Mouse (Mus musculus) heart, adult 2 months (tissue): ENCODE measurements around the gene Ak4. TPM values are rescaled to one million over a fixed set of nuclear protein-coding genes. Genes with fewer than 3 reads are reported as not detected.

Experiments
- DNase-seq, 2 experiments: peaks; one replicate each; pipeline ENCODE4 v3.0.0; 2021
- H3K27ac ChIP-seq: fragments of 200-600 bp; 2 replicates; pipeline ENCODE4 v1.8.1; 2022
- H3K27me3 ChIP-seq: fragments of 200-500 bp; 2 replicates; pipeline ENCODE4 v1.6.1; 2012; ENCODE audit warnings: mild to moderate bottlenecking, low read length, inconsistent platforms, mixed read lengths; ENCODE audit not compliant: control insufficient read depth, insufficient read depth
- H3K36me3 ChIP-seq: fragments of 200-500 bp; 2 replicates; pipeline ENCODE4 v1.6.1; 2012; ENCODE audit warnings: low read length, inconsistent platforms; ENCODE audit not compliant: control insufficient read depth, insufficient read depth
- H3K4me1 ChIP-seq: fragments of 200-500 bp; 2 replicates; pipeline ENCODE4 v1.6.1; 2011; ENCODE audit warnings: low read length; ENCODE audit not compliant: control insufficient read depth, insufficient read depth
- H3K4me3 ChIP-seq: fragments of 200-600 bp; 2 replicates; pipeline ENCODE4 v1.8.1; 2022
- H3K79me2 ChIP-seq: fragments of 200-500 bp; replicated peaks from 2 replicates; pipeline ENCODE4 v1.6.1; 2012; ENCODE audit warnings: mild to moderate bottlenecking, inconsistent platforms, low read length, moderate library complexity, mixed read lengths; ENCODE audit not compliant: control insufficient read depth, insufficient read depth
- H3K9ac ChIP-seq: fragments of 200-500 bp; 2 replicates; pipeline ENCODE4 v1.6.1; 2012; ENCODE audit warnings: low read depth, mild to moderate bottlenecking, control low read depth, inconsistent platforms, low read length, mixed read lengths
- CTCF ChIP-seq: fragments of 200-600 bp; IDR thresholded peaks from 2 replicates; pipeline ENCODE4 v1.8.1; 2022; ENCODE audit warnings: antibody characterized with exemption, mild to moderate bottlenecking, moderate library complexity
- EP300 ChIP-seq: fragments of 200-500 bp; IDR thresholded peaks from 2 replicates; pipeline ENCODE4 v1.6.1; 2011; ENCODE audit warnings: low read depth, low read length, control low read depth; ENCODE audit not compliant: insufficient read depth
- POLR2A ChIP-seq: fragments of 200-500 bp; IDR thresholded peaks from 2 replicates; pipeline ENCODE4 v1.6.1; 2011; ENCODE audit warnings: mild to moderate bottlenecking, low read depth, low read length, control low read depth; ENCODE audit not compliant: insufficient read depth
- WGBS: fragments of 180-500 bp; shearing (Covaris S2); methylation state at CpG from one replicate; pipeline ENCODE4 v1.1.7; 2018; 5-methylcytosine and 5-hydroxymethylcytosine counted together
- intact Hi-C: fragments of 180-260 bp; cut with DNase I; formaldehyde crosslinking; loops from one replicate; pipeline ENCODE4 v1.15.1; 2025
- polyA plus RNA-seq: library from polyadenylated mRNA; depleted of rRNA; stranded (reverse); fragments of >200 nt; gene quantifications from 2 replicates; pipeline ENCODE4 v1.2.3, GENCODE M21; 2012
- total RNA-seq, 2 experiments: library from RNA; stranded (reverse); gene quantifications; 2 replicates each; pipeline ENCODE4 v1.2.3; 2021

The Ak4 gene
- total and polyA plus RNA-seq, 3 experiments, result 11.1 to 32.0 (median 31.8) TPM

- Histone ChIP-seq H3K79me2 (no peaks in the 10 kb centered on the region), H3K4me3 (no peak overlapping the region), H3K36me3 (no peaks in the 10 kb centered on the region), H3K9ac (no peak overlapping the region), H3K4me1 (no peaks in the 10 kb centered on the region), H3K27me3 (no peaks in the 10 kb centered on the region), H3K27ac (no peak overlapping the region)
- TF ChIP-seq EP300 (no peak), CTCF (peak; percentile 86)
- intact Hi-C loops, result loop anchor here (2.0 to 10.0 kb wide), 3 partner anchors 66 to 294 kb away; no protein-coding TSS in a partner anchor
- peak; percentile 36 to 44 for DNase-seq
- WGBS, result 18% methylated on average over 2 of the region's 2 CpGs
Observed at GRCm38 (mm10) chr4:101458341-101458740, 39.3 kb downstream of the Ak4 start.

GRCm38 (mm10) chr4:101459358-101459757 is 40.3 kb downstream of the Ak4 start:
- no peak overlapping the region for H3K27ac ChIP-seq
- no peaks in the 10 kb centered on the region for H3K79me2 ChIP-seq
- intact Hi-C loops, result loop anchor here (2.0 to 10.0 kb wide), 3 partner anchors 67 to 295 kb away; no protein-coding TSS in a partner anchor
- H3K36me3 ChIP-seq, result no peaks in the 10 kb centered on the region
- H3K27me3 ChIP-seq, result no peaks in the 10 kb centered on the region
- no peaks in the 10 kb centered on the region for H3K4me1 ChIP-seq
- no peak overlapping the region for H3K9ac ChIP-seq
- no peak overlapping the region for H3K4me3 ChIP-seq
- WGBS, result 91% methylated on average over 4 of the region's 4 CpGs
- no peak for TF ChIP-seq CTCF
- TF ChIP-seq EP300, result no peak
- no peak for TF ChIP-seq POLR2A
- DNase-seq, result no peak

- WGBS, result 88% methylated on average over 1 of the region's 1 CpGs
- Histone ChIP-seq H3K79me2 (no peaks in the 10 kb centered on the region), H3K27me3 (no peaks in the 10 kb centered on the region), H3K4me1 (no peaks in the 10 kb centered on the region), H3K4me3 (no peak overlapping the region), H3K27ac (no peak overlapping the region), H3K9ac (no peak overlapping the region), H3K36me3 (no peaks in the 10 kb centered on the region)
- TF ChIP-seq EP300 (no peak), CTCF (no peak), POLR2A (no peak)
- DNase-seq, result no peak
- intact Hi-C loops, result no loop called here
Observed at GRCm38 (mm10) chr4:101460114-101460513, 41.0 kb downstream of the Ak4 start.

GRCm38 (mm10) chr4:101462065-101462464 is 43.0 kb downstream of the Ak4 start:
- DNase-seq, result no peak
- Histone ChIP-seq H3K27ac (no peak overlapping the region), H3K9ac (no peak overlapping the region), H3K4me3 (no peak overlapping the region), H3K27me3 (no peaks in the 10 kb centered on the region), H3K4me1 (no peaks in the 10 kb centered on the region), H3K36me3 (no peaks in the 10 kb centered on the region), H3K79me2 (no peaks in the 10 kb centered on the region)
- TF ChIP-seq EP300 (no peak), CTCF (no peak), POLR2A (no peak)
- 45% methylated on average over 2 of the region's 2 CpGs for WGBS
- intact Hi-C loops, result no loop called here

GRCm38 (mm10) chr4:101466264-101466663 is 47.2 kb downstream of the Ak4 start:
- no peaks in the 10 kb centered on the region for H3K79me2 ChIP-seq
- intact Hi-C loops, result no loop called here

GRCm38 (mm10) chr4:101469242-101469641 is 50.2 kb downstream of the Ak4 start:
- WGBS, result 65% methylated on average over 5 of the region's 5 CpGs
- TF ChIP-seq EP300 (no peak), POLR2A (no peak), CTCF (no peak)

More at GRCm38 (mm10) chr4:101466264-101466663, 47.2 kb downstream of the Ak4 start:
- Histone ChIP-seq H3K27me3 (no peaks in the 10 kb centered on the region), H3K27ac (no peak overlapping the region), H3K4me1 (no peaks in the 10 kb centered on the region), H3K36me3 (no peaks in the 10 kb centered on the region), H3K9ac (no peak overlapping the region), H3K4me3 (no peak overlapping the region)
- WGBS, result 83% methylated on average over 3 of the region's 3 CpGs
- DNase-seq, result no peak
- no peak for TF ChIP-seq POLR2A

More at GRCm38 (mm10) chr4:101469242-101469641, 50.2 kb downstream of the Ak4 start:
- Histone ChIP-seq H3K4me1 (no peaks in the 10 kb centered on the region), H3K9ac (no peak overlapping the region), H3K79me2 (no peaks in the 10 kb centered on the region), H3K27me3 (no peaks in the 10 kb centered on the region), H3K36me3 (no peaks in the 10 kb centered on the region), H3K4me3 (no peak overlapping the region), H3K27ac (no peak overlapping the region)
- intact Hi-C loops, result no loop called here
- DNase-seq, result no peak
